Mouse (Mus musculus) liver, embryonic 16.5 days (tissue): ENCODE data around the gene Susd4. TPM values are rescaled to one million over a fixed set of nuclear protein-coding genes. Genes with fewer than 3 reads are reported as not detected.

Experiments
- ATAC-seq: fragments of 200-750 bp; cut with Nextera tagmentation; 2 replicates; pipeline ENCODE4 v1.8.0; 2017; ENCODE audit warnings: low read depth, mild to moderate bottlenecking, moderate number of reproducible peaks, moderate library complexity
- H3K27ac ChIP-seq: fragments of 300-500 bp; sonication (generic); 2 replicates; pipeline ENCODE4 v1.5.1; 2014; ENCODE audit warnings: mild to moderate bottlenecking, low read length
- H3K27me3 ChIP-seq: fragments of 300-500 bp; sonication (generic); 2 replicates; pipeline ENCODE4 v1.6.1; 2014; ENCODE audit warnings: low read depth, low read length, mixed read lengths; ENCODE audit not compliant: control insufficient read depth, insufficient read depth
- H3K36me3 ChIP-seq: fragments of 300-500 bp; sonication (generic); 2 replicates; pipeline ENCODE4 v1.6.1; 2014; ENCODE audit warnings: mild to moderate bottlenecking; ENCODE audit not compliant: control insufficient read depth, insufficient read depth
- H3K4me1 ChIP-seq: fragments of 300-500 bp; sonication (generic); 2 replicates; pipeline ENCODE4 v1.6.1; 2014; ENCODE audit warnings: low read depth, low read length, mixed read lengths; ENCODE audit not compliant: control insufficient read depth
- H3K4me2 ChIP-seq: fragments of 300-500 bp; sonication (generic); 2 replicates; pipeline ENCODE4 v1.6.1; 2014; ENCODE audit warnings: low read depth, low read length, mixed read lengths
- H3K4me3 ChIP-seq: fragments of 300-500 bp; sonication (generic); 2 replicates; pipeline ENCODE4 v1.5.1; 2014; ENCODE audit warnings: low read depth, mild to moderate bottlenecking, low read length
- H3K9ac ChIP-seq: fragments of 300-500 bp; sonication (generic); 2 replicates; pipeline ENCODE4 v1.6.1; 2014; ENCODE audit warnings: low read depth, low read length
- H3K9me3 ChIP-seq: fragments of 300-500 bp; sonication (generic); replicated peaks from 2 replicates; pipeline ENCODE4 v1.6.1; 2016; ENCODE audit warnings: low read length; ENCODE audit not compliant: control insufficient read depth
- WGBS: fragments of 180-500 bp; shearing (Covaris S2); extraction: QIAGEN DNeasy Blood & Tissue Kit; methylation state at CpG from one replicate; pipeline ENCODE4 v1.1.7; 2014; ENCODE audit not compliant: insufficient replicate concordance; 5-methylcytosine and 5-hydroxymethylcytosine counted together
- polyA plus RNA-seq: library from polyadenylated mRNA; unstranded; fragments of >200 nt; fragmentation: Nextera tagmentation; extraction: Ambion mirVana; gene quantifications from 2 replicates; pipeline ENCODE4 v1.2.1, GENCODE M21; 2015

The Susd4 gene
- polyA plus RNA-seq, 1 experiment from 2014 or later = 0.73 TPM

DNA sequence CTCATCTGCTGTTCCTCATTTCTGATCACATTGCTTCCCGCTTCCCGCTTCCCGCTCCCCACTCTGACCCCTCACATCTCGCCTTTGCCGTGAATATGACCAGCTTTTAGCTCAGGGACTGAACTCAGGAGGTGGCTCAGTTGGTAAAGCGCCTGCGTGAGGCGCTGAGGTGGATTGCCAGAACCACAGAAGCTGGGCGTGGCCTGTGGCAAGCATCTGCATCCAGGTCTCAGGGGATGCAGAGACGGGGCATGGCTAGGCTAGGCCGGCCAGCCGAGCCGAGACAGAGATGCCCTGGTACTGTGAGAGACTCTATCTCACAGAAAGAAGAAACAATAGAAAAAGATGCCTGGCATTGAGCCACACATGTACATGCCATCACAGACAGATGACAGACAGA lies 93.0 kb downstream of the Susd4 start:
- WGBS = 69% methylated on average over 13 of the region's 13 CpGs

DNA sequence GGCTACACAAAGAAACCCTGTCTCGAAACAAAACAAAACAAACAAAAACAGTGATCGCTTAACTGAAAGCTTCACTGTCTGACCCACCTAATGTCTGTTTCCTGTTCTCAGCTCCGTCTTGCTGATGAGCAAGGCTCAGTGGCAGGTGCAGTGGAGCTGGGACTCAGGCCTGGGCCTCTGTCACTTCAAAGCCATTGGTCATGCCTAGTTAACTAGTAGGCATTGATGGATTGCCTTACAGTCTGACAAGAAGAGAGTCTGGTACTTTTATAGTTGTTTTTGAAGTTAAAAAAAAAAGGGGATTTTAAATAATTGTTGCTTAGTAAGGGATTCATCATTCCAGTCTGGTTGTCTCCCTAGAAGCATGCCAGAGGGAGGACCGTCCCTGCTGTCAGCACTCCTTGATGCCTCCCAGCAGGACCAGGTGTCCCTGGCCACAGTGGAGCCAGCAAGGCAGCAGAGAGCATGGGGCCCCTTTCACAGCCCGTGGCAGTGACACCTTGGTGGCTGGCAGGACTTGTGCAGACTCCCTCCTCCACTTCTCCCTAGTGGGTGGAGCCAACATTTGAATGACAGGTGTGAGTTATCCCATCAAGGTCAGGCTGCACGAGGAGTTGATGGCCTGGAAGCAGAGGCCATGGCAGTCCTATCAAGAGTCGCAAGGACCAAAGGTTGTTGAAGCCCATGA lies 98.2 kb downstream of the Susd4 start:
- Histone ChIP-seq H3K27ac (no peak overlapping the region), H3K4me3 (no peak overlapping the region), H3K36me3 (no peaks in the 10 kb centered on the region), H3K4me2 (no peak overlapping the region), H3K9ac (no peak overlapping the region), H3K4me1 (no peaks in the 10 kb centered on the region), H3K27me3 (no peaks in the 10 kb centered on the region), H3K9me3 (no peaks in the 10 kb centered on the region)
- WGBS = 43% methylated on average over 7 of the region's 7 CpGs
- ATAC-seq = no peak

More for the DNA sequence above, 93.0 kb downstream of the Susd4 start:
- no peak overlapping the region for H3K4me3 ChIP-seq
- no peak overlapping the region for H3K9ac ChIP-seq
- H3K36me3 ChIP-seq = no peaks in the 10 kb centered on the region
- no peaks in the 10 kb centered on the region for H3K4me1 ChIP-seq
- no peaks in the 10 kb centered on the region for H3K27me3 ChIP-seq
- no peaks in the 10 kb centered on the region for H3K9me3 ChIP-seq
- ATAC-seq = no peak
- H3K4me2 ChIP-seq = no peak overlapping the region
- H3K27ac ChIP-seq = no peak overlapping the region

DNA sequence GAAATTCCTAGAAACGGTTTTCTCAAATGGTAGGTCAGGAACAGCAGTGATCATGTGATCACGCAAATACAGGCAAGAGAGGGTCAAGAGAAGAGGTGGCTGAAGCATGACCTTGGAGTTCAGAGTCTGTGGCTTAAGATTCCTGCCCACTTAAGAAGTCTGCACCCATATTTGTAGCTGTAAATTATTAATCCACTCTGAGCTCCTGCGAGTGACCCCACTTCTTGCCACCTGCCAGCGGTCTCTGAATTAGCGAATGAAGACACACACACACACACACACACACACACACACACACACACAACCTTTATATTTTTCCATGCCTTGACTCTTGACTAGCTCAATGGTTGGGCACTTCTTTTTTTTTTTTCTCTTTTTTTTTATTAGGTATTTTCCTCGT lies 99.7 kb downstream of the Susd4 start:
- Histone ChIP-seq H3K4me2 (no peak overlapping the region), H3K4me1 (no peaks in the 10 kb centered on the region), H3K9ac (no peak overlapping the region), H3K4me3 (no peak overlapping the region), H3K36me3 (no peaks in the 10 kb centered on the region), H3K27ac (no peak overlapping the region), H3K9me3 (no peaks in the 10 kb centered on the region), H3K27me3 (no peaks in the 10 kb centered on the region)
- WGBS = 71% methylated on average over 6 of the region's 6 CpGs
- no peak for ATAC-seq

DNA sequence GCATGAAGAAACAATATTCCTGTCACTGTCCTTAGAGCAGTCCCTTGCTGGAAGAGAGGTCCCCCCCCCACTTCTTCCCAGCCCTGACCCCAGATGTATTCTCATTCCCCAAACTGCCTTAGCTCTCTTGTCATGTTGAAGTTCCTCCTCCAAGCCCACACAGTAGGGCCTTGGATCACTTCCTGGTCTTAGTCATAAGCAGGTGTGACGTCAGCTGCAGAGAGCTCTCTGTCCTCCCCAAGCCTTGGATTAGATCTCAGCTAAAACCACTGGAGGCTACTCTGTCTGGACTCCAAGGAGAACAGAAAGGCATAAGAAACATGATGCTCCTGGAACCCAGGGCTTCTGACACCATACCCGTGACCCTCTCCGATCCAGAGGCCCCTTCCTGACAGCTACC lies 104.2 kb downstream of the Susd4 start:
- Histone ChIP-seq H3K27me3 (no peaks in the 10 kb centered on the region), H3K27ac (no peak overlapping the region), H3K4me3 (no peak overlapping the region), H3K4me2 (no peak overlapping the region), H3K36me3 (no peaks in the 10 kb centered on the region), H3K9me3 (no peaks in the 10 kb centered on the region; the same call in 1 of the 2 replicates), H3K4me1 (no peaks in the 10 kb centered on the region), H3K9ac (no peak overlapping the region)
- WGBS = 55% methylated on average over 3 of the region's 3 CpGs
- no peak for ATAC-seq

DNA sequence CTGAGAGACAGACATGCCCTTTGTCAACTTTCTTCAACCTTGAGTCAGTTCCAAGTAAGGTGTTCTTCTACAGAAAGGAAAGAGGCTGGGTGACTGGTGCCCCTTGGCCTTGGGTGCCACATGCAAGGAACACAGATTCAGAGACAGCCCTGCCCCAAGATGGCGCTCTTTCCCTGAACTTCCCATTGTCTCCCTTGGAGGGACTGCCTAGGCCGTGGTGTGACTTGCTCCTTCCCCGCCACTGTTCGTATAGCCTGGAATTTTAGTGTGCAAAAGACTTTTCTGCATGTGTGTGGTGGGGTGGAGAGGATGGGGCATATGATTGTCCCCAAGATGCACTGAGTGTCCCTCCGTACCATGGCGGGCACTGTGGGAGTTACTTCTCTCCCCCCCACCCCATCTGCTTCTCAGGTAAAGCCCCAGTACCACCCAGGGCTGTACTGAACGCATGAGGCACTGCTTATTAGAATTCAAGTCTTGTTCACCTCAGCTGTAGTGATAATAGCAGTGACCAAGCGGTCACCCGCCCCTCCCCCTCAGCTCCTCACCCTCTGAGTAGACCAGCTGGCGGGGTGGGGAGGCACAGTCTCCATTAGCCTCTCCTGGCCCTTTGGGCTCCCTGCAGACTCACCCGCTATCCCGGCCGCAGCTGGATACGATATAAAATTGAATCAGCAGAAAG lies 104.9 kb downstream of the Susd4 start:
- H3K4me1 ChIP-seq = no peaks in the 10 kb centered on the region
- no peak overlapping the region for H3K4me2 ChIP-seq
- no peak overlapping the region for H3K4me3 ChIP-seq
- H3K36me3 ChIP-seq = no peaks in the 10 kb centered on the region
- H3K9ac ChIP-seq = no peak overlapping the region
- no peak for ATAC-seq
- no peaks in the 10 kb centered on the region; the same call in 1 of the 2 replicates for H3K9me3 ChIP-seq
- H3K27me3 ChIP-seq = no peaks in the 10 kb centered on the region
- 63% methylated on average over 14 of the region's 14 CpGs for WGBS
- no peak overlapping the region for H3K27ac ChIP-seq

DNA sequence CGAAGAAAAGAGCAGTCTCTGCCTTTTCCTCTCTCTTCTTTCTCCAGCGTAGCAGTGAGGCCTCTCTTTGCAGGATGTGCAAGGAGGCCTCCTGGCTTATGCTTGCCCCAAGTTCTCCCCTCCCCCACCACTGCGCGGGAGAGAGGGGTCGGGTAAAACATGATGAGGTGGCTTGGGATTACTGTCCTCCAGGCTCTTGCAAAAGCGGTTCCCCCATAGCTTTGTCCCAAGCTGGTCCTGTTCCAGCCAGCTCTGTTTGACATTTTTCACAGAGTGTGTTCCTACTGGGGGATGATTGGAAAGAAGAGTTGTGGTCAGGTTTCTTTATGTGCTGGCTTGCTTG lies 105.4 kb downstream of the Susd4 start:
- no peaks in the 10 kb centered on the region; the same call in 1 of the 2 replicates for H3K9me3 ChIP-seq
- H3K4me2 ChIP-seq = no peak overlapping the region
- H3K9ac ChIP-seq = no peak overlapping the region
- 55% methylated on average over 6 of the region's 6 CpGs for WGBS
- no peaks in the 10 kb centered on the region for H3K36me3 ChIP-seq
- H3K4me3 ChIP-seq = no peak overlapping the region
- no peaks in the 10 kb centered on the region for H3K27me3 ChIP-seq
- ATAC-seq = no peak
- no peaks in the 10 kb centered on the region for H3K4me1 ChIP-seq
- H3K27ac ChIP-seq = no peak overlapping the region

DNA sequence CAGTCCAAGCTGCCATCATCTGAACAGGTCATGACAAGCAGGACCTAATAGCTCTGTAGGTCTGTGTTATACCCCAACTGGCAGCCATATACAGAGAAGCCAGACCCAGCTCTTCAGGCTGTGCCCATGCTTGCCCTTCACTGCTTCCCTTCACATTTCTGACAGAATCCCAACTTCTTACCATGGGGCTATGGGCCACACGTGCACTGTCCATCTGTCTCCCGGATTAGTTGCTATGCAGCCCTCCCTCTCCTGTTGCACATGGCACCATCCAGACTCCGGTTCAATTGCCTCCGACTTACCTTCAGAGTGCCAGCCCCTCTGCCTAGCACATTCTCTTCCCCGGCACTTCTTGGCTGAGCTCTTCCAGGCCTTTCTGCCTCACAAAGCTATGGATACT lies 114.5 kb downstream of the Susd4 start:
- no peaks in the 10 kb centered on the region for H3K27me3 ChIP-seq
- no peaks in the 10 kb centered on the region for H3K36me3 ChIP-seq
- no peak for ATAC-seq
- H3K9ac ChIP-seq = no peak overlapping the region
- no peak overlapping the region for H3K4me2 ChIP-seq
- no peak overlapping the region for H3K27ac ChIP-seq
- H3K9me3 ChIP-seq = no peaks in the 10 kb centered on the region
- no peak overlapping the region for H3K4me3 ChIP-seq
- WGBS = 71% methylated on average over 5 of the region's 5 CpGs
- no peaks in the 10 kb centered on the region for H3K4me1 ChIP-seq

DNA sequence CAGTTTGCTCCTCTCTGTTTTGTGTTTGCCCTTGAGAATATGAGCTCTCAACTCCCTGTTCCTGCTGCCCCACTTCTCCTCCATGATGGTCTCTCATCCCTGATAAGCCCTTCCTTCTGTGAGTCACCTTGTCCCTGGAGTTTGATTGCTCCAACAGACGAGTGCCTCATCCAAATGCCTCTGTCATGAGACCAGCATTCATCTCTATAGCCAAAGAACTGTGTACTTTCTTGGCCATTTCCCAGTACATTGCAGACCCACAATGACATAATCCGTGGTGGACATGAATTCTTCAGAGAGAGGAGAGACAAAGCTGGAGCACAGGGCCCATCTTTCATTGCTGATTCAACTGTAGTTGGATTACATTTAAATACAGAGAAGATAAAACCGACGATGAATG lies 115.1 kb downstream of the Susd4 start:
- WGBS = 65% methylated on average over 4 of the region's 4 CpGs
- no peak overlapping the region for H3K9ac ChIP-seq

DNA sequence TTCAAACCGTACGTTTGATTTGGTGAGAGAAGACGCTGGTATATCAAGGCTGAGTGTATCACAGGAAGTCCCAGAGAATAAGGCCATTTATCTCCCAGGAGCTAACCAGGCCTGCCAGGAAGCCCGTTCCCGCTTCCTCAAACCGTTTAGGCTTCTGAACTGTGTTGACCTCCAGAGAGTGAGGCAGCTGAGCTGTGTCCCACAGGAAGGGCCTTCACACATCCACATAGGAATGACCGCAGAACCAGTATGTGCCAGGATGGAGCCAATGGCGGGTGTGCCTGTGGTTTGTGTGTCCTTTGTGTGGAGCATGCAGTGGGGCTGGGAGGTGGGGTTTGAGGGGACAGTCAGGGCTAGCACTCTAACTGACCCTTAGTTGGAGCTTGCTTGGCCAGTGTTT lies 117.6 kb downstream of the Susd4 start:
- ATAC-seq = no peak

More for the DNA sequence above, 115.1 kb downstream of the Susd4 start:
- Histone ChIP-seq H3K4me1 (no peaks in the 10 kb centered on the region), H3K27ac (no peak overlapping the region), H3K27me3 (no peaks in the 10 kb centered on the region), H3K36me3 (no peaks in the 10 kb centered on the region), H3K9me3 (no peaks in the 10 kb centered on the region), H3K4me2 (no peak overlapping the region), H3K4me3 (no peak overlapping the region)
- ATAC-seq = no peak

More for the DNA sequence above, 117.6 kb downstream of the Susd4 start:
- Histone ChIP-seq H3K27me3 (no peaks in the 10 kb centered on the region), H3K36me3 (no peaks in the 10 kb centered on the region), H3K4me2 (no peak overlapping the region), H3K9ac (no peak overlapping the region), H3K4me1 (no peaks in the 10 kb centered on the region), H3K27ac (no peak overlapping the region), H3K4me3 (no peak overlapping the region), H3K9me3 (no peaks in the 10 kb centered on the region)
- 43% methylated on average over 8 of the region's 8 CpGs for WGBS
